Mouse (Mus musculus): ENCODE measurements around the gene Actr5. TPM values are rescaled to one million over a fixed set of nuclear protein-coding genes. Genes with fewer than 3 reads are reported as not detected.

Actr5 gene
- total RNA-seq, 2 experiments from 2014 or later: 21.1 to 31.5 TPM

GRCm38 (mm10) chr2:158682344-158683037, 57.8 kb downstream of the Actr5 start:
- no peak for ATAC-seq (replicated peaks; ENCODE audit: low FRiP score, low TSS enrichment, poor library complexity, severe bottlenecking)

- ATAC-seq (replicated peaks; ENCODE audit: low FRiP score, low TSS enrichment, poor library complexity, severe bottlenecking): no peak
Measured at GRCm38 (mm10) chr2:158683038-158683413, 58.3 kb downstream of the Actr5 start.

- no peak for ATAC-seq (replicated peaks; ENCODE audit: low FRiP score, low TSS enrichment, poor library complexity, severe bottlenecking)
Measured at GRCm38 (mm10) chr2:158684247-158684843, 59.7 kb downstream of the Actr5 start.

- no peak for ATAC-seq (replicated peaks; ENCODE audit: low FRiP score, low TSS enrichment, poor library complexity, severe bottlenecking)
Measured at GRCm38 (mm10) chr2:158684910-158685309, 60.2 kb downstream of the Actr5 start.

GRCm38 (mm10) chr2:158686394-158686793, 61.7 kb downstream of the Actr5 start:
- no peak for ATAC-seq (replicated peaks; ENCODE audit: low FRiP score, low TSS enrichment, poor library complexity, severe bottlenecking)

- no peak for ATAC-seq (replicated peaks; ENCODE audit: low FRiP score, low TSS enrichment, poor library complexity, severe bottlenecking)
Measured at GRCm38 (mm10) chr2:158687804-158688241, 63.1 kb downstream of the Actr5 start.

Other genes with a start within 250 kb of the Actr5 start
- not detected in 2 replicates for gene Snhg11, start 249.2 kb upstream of the Actr5 start, total RNA-seq (2014; fragmentation: Nextera tagmentation)
- gene Snhg11, start 249.2 kb upstream of the Actr5 start, total RNA-seq (2017): not detected in 2 replicates
- gene Ralgapb, start 215.0 kb upstream of the Actr5 start, total RNA-seq (2014; fragmentation: Nextera tagmentation): 32.2 and 52.0 TPM in 2 replicates
- 26.3 and 32.6 TPM in 2 replicates for gene Ralgapb, start 215.0 kb upstream of the Actr5 start, total RNA-seq (2017)
- not detected in 2 replicates for gene Adig, start 122.3 kb upstream of the Actr5 start, total RNA-seq (2014; fragmentation: Nextera tagmentation)
- gene Adig, start 122.3 kb upstream of the Actr5 start, total RNA-seq (2017): not detected in 2 replicates
- gene Arhgap40, start 112.1 kb upstream of the Actr5 start, total RNA-seq (2014; fragmentation: Nextera tagmentation): not detected in 2 replicates
- not detected in 2 replicates for gene Arhgap40, start 112.1 kb upstream of the Actr5 start, total RNA-seq (2017)
- gene Slc32a1, start 14.1 kb upstream of the Actr5 start, total RNA-seq (2014; fragmentation: Nextera tagmentation): not detected in 2 replicates
- gene Slc32a1, start 14.1 kb upstream of the Actr5 start, total RNA-seq (2017): not detected in 2 replicates
- 2.4 and 5.0 TPM in 2 replicates for gene Ppp1r16b, start 40.5 kb downstream of the Actr5 start, total RNA-seq (2014; fragmentation: Nextera tagmentation)
- 0.04 and 1.6 TPM in 2 replicates for gene Ppp1r16b, start 40.5 kb downstream of the Actr5 start, total RNA-seq (2017)
- 6.2 and 9.7 TPM in 2 replicates for gene Fam83d, start 143.2 kb downstream of the Actr5 start, total RNA-seq (2014; fragmentation: Nextera tagmentation)
- gene Fam83d, start 143.2 kb downstream of the Actr5 start, total RNA-seq (2017): 3.9 and 7.5 TPM in 2 replicates
- gene Dhx35, start 169.9 kb downstream of the Actr5 start, total RNA-seq (2014; fragmentation: Nextera tagmentation): 12.0 and 13.5 TPM in 2 replicates
- 8.7 and 10.1 TPM in 2 replicates for gene Dhx35, start 169.9 kb downstream of the Actr5 start, total RNA-seq (2017)